Mouse (Mus musculus) limb, embryonic 13.5 days (tissue): ENCODE results near the gene Fbxo11. TPM values are rescaled to one million over a fixed set of nuclear protein-coding genes. Genes with fewer than 3 reads are reported as not detected.

Source experiments
- ATAC-seq: fragments of 200-750 bp; cut with Nextera tagmentation; 2 replicates; pipeline ENCODE4 v1.8.0; 2017; ENCODE audit warnings: low read depth, moderate number of reproducible peaks, moderate TSS enrichment; ENCODE audit not compliant: low FRiP score
- H3K27ac ChIP-seq: fragments of 300-500 bp; sonication (generic); 2 replicates; pipeline ENCODE4 v1.5.1; 2015; ENCODE audit warnings: inconsistent platforms, mild to moderate bottlenecking, moderate library complexity
- H3K27me3 ChIP-seq: fragments of 300-500 bp; sonication (generic); 2 replicates; pipeline ENCODE4 v1.6.1; 2015; ENCODE audit warnings: mild to moderate bottlenecking, inconsistent platforms
- H3K36me3 ChIP-seq: fragments of 300-500 bp; sonication (generic); 2 replicates; pipeline ENCODE4 v1.6.1; 2015; ENCODE audit warnings: inconsistent platforms, mild to moderate bottlenecking, moderate library complexity
- H3K4me1 ChIP-seq: fragments of 300-500 bp; sonication (generic); 2 replicates; pipeline ENCODE4 v1.6.1; 2015; ENCODE audit warnings: inconsistent platforms
- H3K4me2 ChIP-seq: fragments of 300-500 bp; sonication (generic); replicated peaks from 2 replicates; pipeline ENCODE4 v1.6.1; 2015; ENCODE audit warnings: inconsistent platforms, mild to moderate bottlenecking, moderate library complexity
- H3K4me3 ChIP-seq: fragments of 300-500 bp; sonication (generic); 2 replicates; pipeline ENCODE4 v1.5.1; 2015; ENCODE audit warnings: moderate library complexity, mild to moderate bottlenecking, inconsistent platforms
- H3K9ac ChIP-seq: fragments of 300-500 bp; sonication (generic); 2 replicates; pipeline ENCODE4 v1.6.1; 2015; ENCODE audit warnings: mild to moderate bottlenecking, inconsistent platforms
- H3K9me3 ChIP-seq: fragments of 300-500 bp; sonication (generic); 2 replicates; pipeline ENCODE4 v1.6.1; 2016; ENCODE audit warnings: inconsistent platforms
- WGBS: fragments of 180-500 bp; shearing (Covaris S2); methylation state at CpG from one replicate; pipeline ENCODE4 v1.1.7; 2015; 5-methylcytosine and 5-hydroxymethylcytosine counted together
- polyA plus RNA-seq: library from polyadenylated mRNA; unstranded; fragments of >200 nt; fragmentation: Nextera tagmentation; extraction: Ambion mirVana; gene quantifications from 2 replicates; pipeline ENCODE4 v1.2.1, GENCODE M21; 2015

Gene Fbxo11
- polyA plus RNA-seq, 1 experiment from 2014 or later = 21.1 TPM

DNA sequence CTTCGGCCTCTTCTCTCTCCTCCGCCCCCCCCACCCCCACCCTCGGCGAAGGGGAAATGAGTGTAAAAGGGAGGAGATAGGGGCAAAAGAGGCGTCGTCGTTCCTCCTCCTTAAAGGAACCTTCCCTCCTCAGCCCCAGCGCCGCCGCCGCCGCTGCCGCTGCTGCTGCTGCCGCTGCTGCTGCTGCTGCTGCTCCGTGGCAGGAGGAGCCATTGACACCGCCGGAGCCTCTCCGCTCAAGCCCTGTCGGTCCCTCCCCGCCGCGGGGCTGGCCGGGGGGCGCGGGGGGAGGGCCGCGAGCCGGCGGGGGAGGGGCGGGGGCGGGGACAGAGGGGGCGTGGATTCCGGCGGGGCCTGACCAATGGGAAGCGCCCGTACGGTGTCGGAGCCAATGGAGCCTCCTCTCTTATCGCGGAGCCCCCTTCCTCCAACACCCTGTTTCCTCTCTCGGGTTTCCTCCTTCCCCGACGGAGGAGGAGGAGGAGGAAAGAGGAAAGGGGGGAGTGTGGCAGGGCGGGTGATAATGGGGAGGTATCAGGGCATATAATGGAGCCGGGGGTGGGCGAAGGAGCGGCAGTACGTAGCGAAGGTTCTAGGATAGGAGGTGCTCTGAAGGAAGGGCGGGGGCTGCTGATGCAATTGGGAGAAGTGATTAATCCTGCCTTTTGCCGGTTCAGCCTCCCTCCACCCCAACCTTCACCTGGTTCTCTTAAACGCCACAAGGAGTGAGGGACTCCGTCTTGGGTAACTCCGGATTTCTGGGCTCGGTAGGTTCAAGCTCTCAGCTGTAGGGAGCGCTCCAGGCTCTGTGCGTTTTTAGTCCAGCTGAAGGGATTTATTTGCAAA lies 933 bp upstream of the Fbxo11 start:
- peak overlapping the region; percentile 79 for H3K4me2 ChIP-seq
- peaks cover 14% of the 10 kb centered on the region for H3K4me1 ChIP-seq
- H3K27me3 ChIP-seq = no peaks in the 10 kb centered on the region
- peak overlapping the region; percentile 100 for H3K27ac ChIP-seq
- under 1% methylated on average over 50 of the region's 57 CpGs for WGBS
- peak; percentile 98 for ATAC-seq
- H3K9ac ChIP-seq = peak overlapping the region; percentile 100
- no peaks in the 10 kb centered on the region for H3K36me3 ChIP-seq
- no peaks in the 10 kb centered on the region for H3K9me3 ChIP-seq
- H3K4me3 ChIP-seq = peak overlapping the region; percentile 98

DNA sequence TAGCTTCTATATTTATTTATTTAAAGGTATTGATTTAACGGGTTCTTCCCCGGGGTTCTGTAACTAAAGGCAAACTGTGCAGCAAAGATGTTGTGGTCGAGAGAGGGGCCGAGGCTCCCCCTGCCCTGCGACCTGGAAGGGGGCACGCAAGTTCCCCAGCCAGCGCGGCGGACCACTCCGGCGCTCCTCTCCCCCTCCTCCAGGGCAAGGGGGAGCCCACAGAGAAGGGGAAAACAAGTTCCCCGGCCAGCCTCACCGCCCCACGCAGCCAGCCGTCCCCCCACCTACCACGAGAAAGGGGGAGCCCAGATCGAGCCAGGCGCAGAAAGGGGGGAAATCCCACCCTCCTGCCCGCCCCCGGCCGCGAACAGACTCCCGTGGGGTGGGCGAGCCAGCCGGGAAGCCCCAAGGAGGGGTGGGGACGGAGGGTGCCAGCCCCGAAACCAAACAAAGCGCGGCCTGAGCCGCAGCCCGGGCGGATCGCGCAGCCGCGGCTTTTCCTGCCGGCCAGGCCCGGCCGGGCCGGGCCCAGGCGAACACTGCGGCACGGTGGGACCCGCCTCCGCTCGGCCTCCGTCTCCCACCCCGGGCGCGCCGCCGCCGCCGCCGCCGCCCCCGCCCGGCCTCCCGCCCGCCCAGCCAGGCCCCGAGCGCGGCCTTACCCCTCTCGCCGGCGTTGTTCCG lies 602 bp downstream of the Fbxo11 start:
- Histone ChIP-seq H3K4me2 (peak overlapping the region; percentile 79), H3K4me1 (peaks cover 16% of the 10 kb centered on the region), H3K27me3 (no peaks in the 10 kb centered on the region), H3K9me3 (no peaks in the 10 kb centered on the region), H3K36me3 (no peaks in the 10 kb centered on the region), H3K27ac (peak overlapping the region; percentile 100), H3K9ac (peak overlapping the region; percentile 100), H3K4me3 (peak overlapping the region; percentile 98)
- under 1% methylated on average over 34 of the region's 67 CpGs for WGBS
- ATAC-seq = peak; percentile 10

DNA sequence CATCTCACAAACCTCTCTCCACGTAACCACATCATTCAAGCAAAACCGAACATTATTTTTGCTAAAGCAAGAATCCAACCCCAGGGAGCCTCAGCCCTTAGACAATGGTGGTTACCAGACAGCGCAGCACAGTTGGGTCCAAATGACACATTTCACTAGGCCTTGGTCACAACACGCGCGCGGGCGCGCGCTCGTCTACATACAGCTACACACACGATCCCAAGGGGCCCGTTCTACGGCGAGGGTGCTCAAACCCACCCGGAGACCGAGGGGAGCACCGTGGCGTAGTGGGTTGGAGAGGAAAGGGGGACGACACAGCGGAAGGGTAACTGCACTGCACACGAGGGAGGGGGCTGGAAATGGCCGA lies 1.1 kb downstream of the Fbxo11 start:
- peak overlapping the region; percentile 100 for H3K27ac ChIP-seq
- no peak for ATAC-seq

DNA sequence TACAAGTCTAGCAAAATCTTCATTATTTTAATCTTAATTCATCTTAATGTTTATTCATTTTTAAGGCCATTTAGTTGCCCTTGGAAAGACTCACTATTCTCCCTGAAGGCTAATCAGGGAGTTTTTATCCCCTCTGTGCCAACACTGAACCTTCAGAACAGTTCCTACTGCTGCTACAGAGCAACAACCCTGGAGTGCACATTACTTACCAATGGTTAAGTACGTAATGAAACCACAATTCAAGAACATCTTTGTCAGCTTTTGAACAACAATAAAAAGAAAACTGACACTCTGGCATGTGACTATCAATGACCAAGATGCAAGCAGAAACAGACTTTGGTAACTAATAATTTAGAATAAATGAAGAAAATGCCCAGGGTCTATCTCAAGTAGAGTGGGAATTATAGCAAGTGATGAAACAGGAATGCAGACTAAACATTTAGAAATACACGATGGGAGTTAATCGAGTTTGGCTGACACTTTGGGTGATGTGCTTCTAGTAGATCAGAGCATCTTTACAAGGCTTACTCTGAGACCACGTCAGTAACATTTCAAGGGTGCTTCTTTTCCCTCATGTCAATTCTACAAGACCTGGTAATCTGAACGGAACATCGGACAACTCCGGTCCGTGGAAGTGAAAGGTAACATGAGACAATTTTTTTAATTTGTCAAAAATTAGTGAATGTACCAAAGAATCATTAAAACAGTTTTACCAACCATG lies 2.1 kb downstream of the Fbxo11 start:
- Histone ChIP-seq H3K9me3 (no peaks in the 10 kb centered on the region), H3K4me3 (peak overlapping the region; percentile 98), H3K9ac (peak overlapping the region; percentile 100), H3K4me1 (peaks cover 24% of the 10 kb centered on the region), H3K4me2 (peak overlapping the region; percentile 79), H3K27me3 (no peaks in the 10 kb centered on the region), H3K36me3 (no peaks in the 10 kb centered on the region), H3K27ac (no peak overlapping the region)
- no peak for ATAC-seq
- 36% methylated on average over 8 of the region's 8 CpGs for WGBS

More for the DNA sequence above, 1.1 kb downstream of the Fbxo11 start:
- Histone ChIP-seq H3K9ac (peak overlapping the region; percentile 100), H3K4me3 (peak overlapping the region; percentile 98), H3K4me2 (peak overlapping the region; percentile 79), H3K27me3 (no peaks in the 10 kb centered on the region), H3K4me1 (peaks cover 19% of the 10 kb centered on the region), H3K36me3 (no peaks in the 10 kb centered on the region), H3K9me3 (no peaks in the 10 kb centered on the region)
- WGBS = under 1% methylated on average over 23 of the region's 23 CpGs

DNA sequence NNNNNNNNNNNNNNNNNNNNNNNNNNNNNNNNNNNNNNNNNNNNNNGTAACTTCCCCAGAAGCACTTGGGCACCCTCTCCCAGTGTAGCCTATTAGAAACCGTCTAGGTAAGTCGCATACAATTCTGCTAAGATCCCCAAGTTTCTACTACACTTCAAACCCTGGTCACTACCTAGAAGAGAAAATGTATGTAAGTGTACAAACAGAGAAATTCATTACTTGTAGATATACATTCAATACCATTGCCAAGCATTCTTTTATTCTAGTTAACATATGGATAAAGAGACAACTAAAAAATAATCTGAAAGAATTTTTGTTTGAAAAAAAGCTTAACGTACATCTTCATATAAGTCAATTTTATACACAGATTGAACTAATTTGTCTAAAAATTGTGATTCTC lies 3.1 kb downstream of the Fbxo11 start:
- Histone ChIP-seq H3K4me2 (no peak overlapping the region), H3K27ac (no peak overlapping the region), H3K36me3 (no peaks in the 10 kb centered on the region), H3K9ac (no peak overlapping the region), H3K4me1 (peaks cover 19% of the 10 kb centered on the region), H3K27me3 (no peaks in the 10 kb centered on the region), H3K9me3 (no peaks in the 10 kb centered on the region), H3K4me3 (no peak overlapping the region)
- 68% methylated on average over 3 of the region's 3 CpGs for WGBS
- ATAC-seq = no peak

DNA sequence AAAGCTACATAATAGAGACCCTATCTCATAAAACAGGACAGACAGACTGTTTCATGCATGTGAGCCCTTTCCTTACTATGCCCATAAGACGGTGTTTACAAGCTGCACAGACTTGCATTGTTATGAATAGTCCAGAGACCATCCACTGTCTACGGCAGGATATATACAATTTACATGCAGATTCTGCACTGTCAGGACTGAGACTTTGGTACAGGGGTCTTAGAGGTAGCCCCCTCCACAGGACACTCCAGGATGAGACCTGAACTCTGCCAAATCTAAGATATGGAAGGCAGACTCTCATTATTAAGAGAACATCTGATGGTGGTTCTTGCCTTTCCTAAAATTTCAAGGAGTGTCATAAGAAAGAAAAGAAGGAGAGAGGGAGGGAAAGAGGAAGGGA lies 6.8 kb downstream of the Fbxo11 start:
- H3K4me2 ChIP-seq = no peak overlapping the region
- no peak overlapping the region for H3K4me3 ChIP-seq
- H3K4me1 ChIP-seq = peaks cover 17% of the 10 kb centered on the region
- 62% methylated on average over 2 of the region's 2 CpGs for WGBS
- ATAC-seq = no peak
- H3K36me3 ChIP-seq = no peaks in the 10 kb centered on the region
- H3K9me3 ChIP-seq = no peaks in the 10 kb centered on the region
- H3K9ac ChIP-seq = no peak overlapping the region
- no peaks in the 10 kb centered on the region for H3K27me3 ChIP-seq
- H3K27ac ChIP-seq = no peak overlapping the region

DNA sequence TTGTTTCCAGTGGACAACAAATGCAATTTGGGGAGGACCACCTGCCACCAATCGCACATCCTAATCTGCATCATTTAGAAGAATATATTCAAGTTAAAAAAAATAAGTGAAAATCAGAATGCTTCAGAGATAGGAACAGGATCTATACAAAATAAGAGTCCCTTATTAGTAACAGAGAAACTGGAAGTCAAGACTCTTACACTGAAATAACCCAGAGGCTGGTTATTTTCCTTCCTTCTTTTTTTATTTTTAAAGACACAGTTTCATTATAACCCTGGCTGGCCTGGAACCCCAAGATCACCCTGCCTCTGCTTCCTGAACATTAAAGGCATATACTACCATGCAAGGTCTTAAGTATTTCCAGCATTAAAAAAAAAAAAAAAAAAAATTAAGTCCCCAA lies 7.2 kb downstream of the Fbxo11 start:
- no peak overlapping the region for H3K27ac ChIP-seq
- ATAC-seq = no peak
- H3K36me3 ChIP-seq = no peaks in the 10 kb centered on the region
- no peak overlapping the region for H3K4me2 ChIP-seq
- H3K4me1 ChIP-seq = peaks cover 13% of the 10 kb centered on the region
- no peaks in the 10 kb centered on the region for H3K9me3 ChIP-seq
- H3K4me3 ChIP-seq = no peak overlapping the region
- 92% methylated on average over 1 of the region's 1 CpGs for WGBS
- no peak overlapping the region for H3K9ac ChIP-seq
- H3K27me3 ChIP-seq = no peaks in the 10 kb centered on the region

DNA sequence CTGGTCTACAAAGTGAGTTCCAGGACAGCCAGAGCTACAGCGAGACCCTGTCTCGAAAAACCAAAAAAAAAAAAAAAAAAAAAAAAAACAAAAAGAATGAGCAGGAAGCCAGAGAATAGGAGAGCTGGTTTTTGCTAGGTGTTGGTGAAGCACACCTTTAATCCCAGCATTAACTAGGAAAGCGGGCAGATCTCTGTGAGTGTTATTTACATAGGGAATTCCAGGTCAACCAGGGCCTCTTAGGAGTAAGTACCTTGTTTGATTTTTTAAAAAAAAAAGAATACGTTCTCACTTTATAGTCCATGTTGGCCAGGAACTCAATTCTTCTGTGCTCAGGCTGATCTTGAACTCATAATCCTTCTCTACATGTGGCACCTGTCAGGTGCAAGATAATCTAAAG lies 13.4 kb downstream of the Fbxo11 start:
- Histone ChIP-seq H3K9me3 (no peaks in the 10 kb centered on the region), H3K27ac (no peak overlapping the region), H3K4me3 (no peak overlapping the region), H3K9ac (no peak overlapping the region), H3K36me3 (no peaks in the 10 kb centered on the region), H3K4me1 (peaks cover 6% of the 10 kb centered on the region; the same call in 1 of the 2 replicates), H3K27me3 (no peaks in the 10 kb centered on the region), H3K4me2 (no peak overlapping the region)
- WGBS = 87% methylated on average over 4 of the region's 4 CpGs
- ATAC-seq = no peak

DNA sequence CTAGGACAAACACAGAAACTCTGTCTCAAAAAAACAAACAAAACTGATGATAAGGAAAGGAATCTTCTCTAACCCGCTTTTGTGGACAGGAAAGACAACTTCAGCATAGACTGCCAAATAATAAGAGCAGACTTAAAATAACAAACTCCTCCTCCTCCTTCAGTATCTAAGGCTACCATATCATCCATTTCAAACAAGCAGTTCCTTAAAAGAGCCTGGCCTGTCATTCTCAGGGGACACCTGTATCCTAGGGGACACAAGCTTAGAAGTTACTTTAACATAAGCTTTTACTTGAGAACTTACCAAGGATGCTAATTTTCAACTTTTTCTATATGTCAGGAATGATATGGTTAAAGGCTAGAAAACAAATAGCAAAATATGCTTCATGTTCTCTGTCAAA lies 14.2 kb downstream of the Fbxo11 start:
- Histone ChIP-seq H3K36me3 (no peaks in the 10 kb centered on the region), H3K27me3 (no peaks in the 10 kb centered on the region), H3K9ac (no peak overlapping the region), H3K4me1 (peaks cover 12% of the 10 kb centered on the region), H3K9me3 (no peaks in the 10 kb centered on the region), H3K27ac (no peak overlapping the region), H3K4me2 (no peak overlapping the region), H3K4me3 (no peak overlapping the region)
- ATAC-seq = no peak
- 84% methylated on average over 1 of the region's 1 CpGs for WGBS

DNA sequence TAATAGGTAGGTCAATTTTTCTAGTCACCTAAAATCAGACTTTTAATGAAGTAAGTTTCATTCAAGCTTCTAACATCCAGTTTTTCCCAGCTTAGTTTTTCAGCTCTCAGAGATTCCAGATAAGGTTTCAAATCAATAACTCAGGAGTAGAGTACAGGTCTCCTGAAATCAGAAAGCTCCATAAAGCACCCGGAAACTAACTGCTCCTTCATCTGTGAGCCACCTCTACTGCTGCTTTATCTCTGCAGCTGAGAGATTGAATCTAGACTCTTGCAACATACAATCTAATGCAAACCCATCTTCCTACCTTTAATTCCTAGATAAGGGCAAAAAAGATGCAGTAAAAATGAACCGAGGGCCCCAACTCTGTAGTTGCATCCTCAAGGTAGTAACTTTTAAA lies 14.8 kb downstream of the Fbxo11 start:
- Histone ChIP-seq H3K36me3 (no peaks in the 10 kb centered on the region), H3K4me3 (no peak overlapping the region), H3K27me3 (no peaks in the 10 kb centered on the region), H3K9ac (no peak overlapping the region), H3K4me1 (peaks cover 12% of the 10 kb centered on the region), H3K4me2 (no peak overlapping the region), H3K27ac (no peak overlapping the region), H3K9me3 (no peaks in the 10 kb centered on the region)
- ATAC-seq = no peak
- 93% methylated on average over 2 of the region's 2 CpGs for WGBS

DNA sequence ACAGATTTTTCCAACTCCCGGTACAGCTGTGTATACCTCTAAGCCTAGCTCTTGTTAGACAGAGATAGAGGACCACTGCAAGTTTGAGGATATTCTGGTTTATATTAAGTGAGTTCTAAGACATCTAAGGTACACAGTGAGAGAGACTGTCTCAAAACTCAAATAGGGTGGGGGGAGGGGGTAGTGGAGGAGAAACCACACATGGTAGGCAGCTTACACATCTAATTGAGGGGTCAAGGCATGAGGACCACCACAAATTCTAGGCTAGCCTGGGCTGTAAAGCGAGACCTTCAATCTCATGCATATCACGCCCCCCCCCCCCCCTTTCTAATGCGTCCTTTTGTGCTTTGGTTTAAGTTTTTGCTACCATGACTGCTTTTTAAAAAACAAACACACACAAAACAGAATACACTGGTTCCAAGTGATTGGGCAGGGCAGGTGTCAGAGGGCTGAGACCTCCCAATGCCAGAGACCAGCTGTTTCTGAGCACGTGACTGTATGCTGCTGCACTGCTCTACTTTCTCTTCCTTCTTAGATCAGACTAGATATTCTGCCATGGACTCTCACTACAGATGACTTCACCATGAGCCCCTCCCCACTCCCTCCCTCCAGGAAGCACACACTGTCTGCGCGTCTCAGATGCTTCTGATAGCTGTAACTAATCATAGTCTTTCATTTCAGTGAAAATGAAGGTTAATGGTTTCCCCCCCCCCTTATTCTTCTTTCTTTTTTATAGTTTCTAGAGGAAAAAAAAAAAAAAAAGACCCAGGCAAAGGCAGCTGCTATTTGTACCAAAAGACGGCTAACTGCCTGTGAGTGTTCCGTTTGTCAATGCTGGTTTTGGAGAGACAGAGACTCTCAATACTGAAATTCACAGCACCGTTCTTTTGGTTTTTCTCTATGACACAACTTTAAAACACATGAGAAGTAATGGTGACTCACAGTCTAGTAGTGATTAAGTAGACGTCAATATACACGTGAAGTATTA lies 22.7 kb downstream of the Fbxo11 start:
- H3K9ac ChIP-seq = no peak overlapping the region
- WGBS = 72% methylated on average over 12 of the region's 12 CpGs
- no peak overlapping the region for H3K27ac ChIP-seq
- peaks cover 20% of the 10 kb centered on the region for H3K4me1 ChIP-seq
- H3K27me3 ChIP-seq = no peaks in the 10 kb centered on the region
- H3K9me3 ChIP-seq = no peaks in the 10 kb centered on the region
- H3K4me2 ChIP-seq = no peak overlapping the region
- H3K4me3 ChIP-seq = no peak overlapping the region
- peaks cover 4% of the 10 kb centered on the region for H3K36me3 ChIP-seq
- peak; percentile 82 for ATAC-seq
